Mouse (Mus musculus) right cerebral cortex, adult 18-20 months (tissue): ENCODE data around the gene Zkscan7.

Source experiments
- DNase-seq: peaks from one replicate; pipeline ENCODE4 v3.0.0; 2022; ENCODE audit warnings: mixed read lengths

Zkscan7 gene

DNA sequence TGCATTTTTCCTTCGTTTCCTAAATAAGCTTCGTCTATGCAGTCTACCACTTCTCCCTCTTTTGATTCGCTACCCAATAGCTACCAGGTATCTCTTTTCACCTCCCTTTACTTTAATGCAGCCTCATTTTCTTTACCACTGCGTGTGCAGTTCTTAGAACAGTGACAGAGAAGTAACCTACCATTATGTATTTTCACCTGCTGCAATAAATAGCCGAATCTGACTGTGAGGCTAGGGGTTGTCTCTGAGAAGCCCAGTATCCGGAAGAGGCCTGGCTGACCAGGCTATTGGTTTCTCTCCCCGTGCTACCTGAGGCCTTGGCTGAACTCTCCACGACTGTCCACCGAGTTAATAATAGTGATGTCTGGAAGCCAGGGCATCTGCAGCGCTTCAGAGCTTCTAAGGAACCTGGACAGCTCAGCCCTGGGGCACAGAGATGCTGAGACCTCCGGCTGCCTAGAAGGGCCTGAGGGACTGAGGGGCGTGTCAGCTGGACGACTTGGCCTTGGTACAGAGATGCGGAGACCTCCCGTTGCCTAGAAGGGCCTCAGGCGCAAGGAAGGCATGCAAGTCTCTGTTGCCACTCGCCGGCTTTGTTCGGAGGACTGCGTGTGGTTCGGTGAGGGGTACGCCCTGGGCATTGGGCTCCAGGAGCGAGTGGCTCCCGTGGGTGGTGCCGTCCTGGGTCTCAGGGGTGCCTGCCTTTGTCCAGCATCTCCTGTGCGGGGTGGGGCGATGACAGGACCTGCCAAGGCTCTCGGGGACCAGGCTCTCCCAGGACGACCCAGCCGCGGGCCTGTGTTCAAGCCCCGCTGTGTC lies 17.4 kb downstream of the Zkscan7 start:
- DNase-seq: peak; percentile 35

DNA sequence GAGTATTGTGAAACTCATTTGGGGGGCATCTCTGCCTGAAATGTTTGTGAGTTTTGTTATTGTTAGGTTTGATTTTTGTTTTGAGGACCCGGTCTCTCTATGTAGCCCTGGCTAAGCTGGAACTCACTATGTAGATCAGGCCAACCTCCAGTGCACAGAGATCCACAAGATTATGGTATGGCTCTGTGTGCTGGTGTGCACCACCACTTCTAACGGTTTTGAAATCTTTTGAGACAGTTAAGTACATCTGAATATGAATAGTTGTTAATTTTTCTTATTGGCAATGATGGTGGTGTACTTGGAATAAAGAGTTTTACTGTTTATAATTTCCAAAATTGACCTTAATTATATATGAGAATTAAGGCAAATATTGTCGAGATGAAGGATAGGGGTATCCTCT lies 37.0 kb downstream of the Zkscan7 start:
- no peak for DNase-seq

GRCm38 (mm10) chr9:122922936-122923381 lies 37.5 kb downstream of the Zkscan7 start, which contains the start of gene Zfp105:
Gene Zfp105 (plus strand): TSS chr9:122923072.
- DNase-seq: peak; percentile 70

DNA sequence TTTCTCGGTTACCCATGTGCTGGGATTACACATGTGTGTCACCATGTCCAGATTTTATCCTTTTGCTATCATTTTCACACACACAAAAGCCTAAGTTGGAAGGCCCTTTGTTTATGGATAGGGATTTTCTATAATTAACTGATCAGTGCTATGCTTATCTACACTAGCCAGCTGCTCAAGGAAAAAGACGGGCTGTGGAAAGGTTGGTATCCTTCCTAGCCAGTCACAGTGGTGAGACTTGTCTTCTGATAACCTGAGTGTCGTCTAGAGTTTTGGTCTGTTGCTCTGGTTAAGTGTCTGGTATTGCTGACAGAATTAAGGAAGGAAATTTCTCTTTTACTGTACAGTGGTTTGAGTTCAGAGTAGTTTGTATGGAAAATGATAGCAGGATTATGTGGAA lies 43.4 kb downstream of the Zkscan7 start:
- DNase-seq: no peak
